Mouse (Mus musculus): ENCODE data around the gene Fggy.

GRCm38 (mm10) chr4:95687350-95687749 is 130.0 kb downstream of the Fggy start:
- TF ChIP-seq CTCF (IDR thresholded peaks at IDR 0.05; ENCODE audit: extremely low read depth, insufficient read depth, insufficient read length, insufficient replicate concordance) (no peak), POLR2A (IDR thresholded peaks at IDR 0.05; ENCODE audit: low read depth, low read length) (no peak)
